Mouse (Mus musculus) MEL (cell line): Measurements from ENCODE around the gene Supt16. TPM values are rescaled to one million over a fixed set of nuclear protein-coding genes. Genes with fewer than 3 reads are reported as not detected.

Source experiments
- DNase-seq: peaks from one replicate; pipeline ENCODE4 v3.0.0; 2011; ENCODE audit warnings: low read depth, low spot score
- H3K27ac ChIP-seq: 2 replicates; pipeline ENCODE4 v1.5.1; 2012; ENCODE audit warnings: low read depth, mild to moderate bottlenecking, control low read depth, low read length, moderate library complexity; ENCODE audit not compliant: control insufficient read depth
- H3K27me3 ChIP-seq, 2 experiments: fragments of 150-350 bp in 1 of 2; sonication (generic) in 1 of 2; 2 replicates each; pipeline ENCODE4 v1.6.1; 2012; ENCODE audit warnings: low read length in 2 of 2, mild to moderate bottlenecking in 2 of 2, improper control_type of control experiment in 1 of 2, moderate library complexity in 1 of 2; ENCODE audit not compliant: insufficient read depth in 2 of 2, control insufficient read depth in 1 of 2
- H3K36me3 ChIP-seq, 2 experiments: 2 replicates each; pipeline ENCODE4 v1.6.1; 2012 to 2014; ENCODE audit warnings: low read length in 2 of 2, improper control_type of control experiment in 1 of 2, inconsistent platforms in 1 of 2, mild to moderate bottlenecking in 1 of 2; ENCODE audit not compliant: insufficient read depth in 2 of 2, control insufficient read depth in 1 of 2
- H3K4me1 ChIP-seq, 2 experiments: fragments of 150-350 bp in 1 of 2; sonication (generic) in 1 of 2; 2 replicates each; pipeline ENCODE4 v1.6.1; 2012; ENCODE audit warnings: low read length in 2 of 2, improper control_type of control experiment in 1 of 2, mild to moderate bottlenecking in 1 of 2; ENCODE audit not compliant: insufficient read depth in 2 of 2, control insufficient read depth in 1 of 2
- H3K4me3 ChIP-seq, 2 experiments: fragments of 150-350 bp in 1 of 2; sonication (generic) in 1 of 2; 2 replicates each; pipeline ENCODE4 v1.5.1; 2012; ENCODE audit warnings: low read depth in 2 of 2, low read length in 2 of 2, mild to moderate bottlenecking in 2 of 2, moderate library complexity in 2 of 2, control low read depth in 1 of 2, improper control_type of control experiment in 1 of 2; ENCODE audit not compliant: control insufficient read depth in 1 of 2, insufficient read depth in 1 of 2
- H3K79me2 ChIP-seq: 2 replicates; pipeline ENCODE4 v1.6.1; 2012; ENCODE audit warnings: mild to moderate bottlenecking, low read length, moderate library complexity; ENCODE audit not compliant: control insufficient read depth, poor library complexity, insufficient read depth
- H3K9ac ChIP-seq: 2 replicates; pipeline ENCODE4 v1.6.1; 2012; ENCODE audit warnings: low read depth, mild to moderate bottlenecking, control low read depth, low read length, moderate library complexity; ENCODE audit not compliant: control insufficient read depth, poor library complexity, severe bottlenecking
- H3K9me3 ChIP-seq: fragments of 150-350 bp; sonication (generic); replicated peaks from 2 replicates; pipeline ENCODE4 v1.6.1; 2012; ENCODE audit warnings: mild to moderate bottlenecking, low read length, improper control_type of control experiment, moderate library complexity; ENCODE audit not compliant: insufficient read depth
- BHLHE40 ChIP-seq: IDR thresholded peaks from 2 replicates; pipeline ENCODE4 v1.6.1; 2012; ENCODE audit warnings: low read depth, mild to moderate bottlenecking, inconsistent platforms, low read length, improper control_type of control experiment, borderline replicate concordance
- CHD1 ChIP-seq: IDR thresholded peaks from 2 replicates; pipeline ENCODE4 v1.6.1; 2012; ENCODE audit warnings: low read depth, mild to moderate bottlenecking, inconsistent platforms, low read length, improper control_type of control experiment
- CHD2 ChIP-seq: IDR thresholded peaks from 2 replicates; pipeline ENCODE4 v1.6.1; 2011; ENCODE audit warnings: low read length, improper control_type of control experiment
- CTCF ChIP-seq, 3 experiments: IDR thresholded peaks in 2 of 3; conservative IDR thresholded peaks in 1 of 3; 2 replicates each; pipeline ENCODE4 v1.5.1; 2011 to 2012; ENCODE audit warnings: low read length in 3 of 3, low read depth in 2 of 3, mild to moderate bottlenecking in 2 of 3, improper control_type of control experiment in 1 of 3, inconsistent platforms in 1 of 3, mixed read lengths in 1 of 3, moderate library complexity in 1 of 3; ENCODE audit not compliant: control insufficient read depth in 1 of 3, insufficient read depth in 1 of 3, poor library complexity in 1 of 3, severe bottlenecking in 1 of 3
- ELF1 ChIP-seq: IDR thresholded peaks from 2 replicates; pipeline ENCODE4 v1.6.1; 2014; ENCODE audit warnings: low read depth, mild to moderate bottlenecking, inconsistent platforms, low read length, improper control_type of control experiment, moderate library complexity
- EP300 ChIP-seq, 2 experiments: IDR thresholded peaks; 2 replicates each; pipeline ENCODE4 v1.6.1; 2011; ENCODE audit warnings: improper control_type of control experiment in 2 of 2, low read length in 2 of 2, low read depth in 1 of 2, mild to moderate bottlenecking in 1 of 2
- ETS1 ChIP-seq: IDR thresholded peaks from 2 replicates; pipeline ENCODE4 v1.6.1; 2012; ENCODE audit warnings: low read depth, mild to moderate bottlenecking, inconsistent platforms, low read length, improper control_type of control experiment, moderate library complexity
- GABPA ChIP-seq: IDR thresholded peaks from 2 replicates; pipeline ENCODE4 v1.6.1; 2012; ENCODE audit warnings: low read depth, mild to moderate bottlenecking, inconsistent platforms, low read length, improper control_type of control experiment, moderate library complexity
- GATA1 ChIP-seq: IDR thresholded peaks from 2 replicates; pipeline ENCODE4 v1.6.1; 2011; ENCODE audit warnings: low read depth, low read length, improper control_type of control experiment
- HCFC1 ChIP-seq: IDR thresholded peaks from 2 replicates; pipeline ENCODE4 v1.6.1; 2012; ENCODE audit warnings: low read depth, mild to moderate bottlenecking, inconsistent platforms, low read length, improper control_type of control experiment, moderate library complexity
- JUND ChIP-seq: IDR thresholded peaks from 2 replicates; pipeline ENCODE4 v1.6.1; 2011; ENCODE audit warnings: low read depth, mild to moderate bottlenecking, improper control_type of control experiment, low read length
- KAT2A ChIP-seq: conservative IDR thresholded peaks from 2 replicates; pipeline ENCODE4 v1.6.1; 2012; ENCODE audit warnings: low read depth, low read length, improper control_type of control experiment, inconsistent platforms
- MAFK ChIP-seq: IDR thresholded peaks from 2 replicates; pipeline ENCODE4 v1.6.1; 2011; ENCODE audit warnings: low read depth, mild to moderate bottlenecking, low read length, improper control_type of control experiment, borderline replicate concordance
- MAX ChIP-seq: IDR thresholded peaks from 2 replicates; pipeline ENCODE4 v1.6.1; 2011; ENCODE audit warnings: low read length, improper control_type of control experiment
- MAZ ChIP-seq: IDR thresholded peaks from 2 replicates; pipeline ENCODE4 v1.6.1; 2012; ENCODE audit warnings: low read depth, mild to moderate bottlenecking, inconsistent platforms, low read length, improper control_type of control experiment
- MEF2A ChIP-seq: IDR thresholded peaks from 2 replicates; pipeline ENCODE4 v1.6.1; 2014; ENCODE audit warnings: low read depth, mild to moderate bottlenecking, inconsistent platforms, low read length, improper control_type of control experiment; ENCODE audit not compliant: poor library complexity, insufficient replicate concordance, severe bottlenecking; ENCODE audit errors: extremely low read depth
- MXI1 ChIP-seq: IDR thresholded peaks from 2 replicates; pipeline ENCODE4 v1.6.1; 2011; ENCODE audit warnings: mild to moderate bottlenecking, low read depth, low read length, improper control_type of control experiment
- MYB ChIP-seq: IDR thresholded peaks from 2 replicates; pipeline ENCODE4 v1.6.1; 2011; ENCODE audit warnings: mild to moderate bottlenecking, low read depth, low read length, improper control_type of control experiment
- MYC ChIP-seq: IDR thresholded peaks from 2 replicates; pipeline ENCODE4 v1.6.1; 2011; ENCODE audit warnings: low read depth, mild to moderate bottlenecking, low read length, improper control_type of control experiment, moderate library complexity
- NELFE ChIP-seq: IDR thresholded peaks from 2 replicates; pipeline ENCODE4 v1.6.1; 2011; ENCODE audit warnings: low read depth, low read length, improper control_type of control experiment
- NRF1 ChIP-seq: IDR thresholded peaks from 2 replicates; pipeline ENCODE4 v1.6.1; 2014; ENCODE audit warnings: low read depth, mild to moderate bottlenecking, inconsistent platforms, low read length, improper control_type of control experiment, moderate library complexity; ENCODE audit not compliant: poor library complexity, insufficient read depth, severe bottlenecking
- POLR2A ChIP-seq, 2 experiments: IDR thresholded peaks; 2 replicates each; pipeline ENCODE4 v1.6.1; 2011 to 2012; ENCODE audit warnings: low read length in 2 of 2, mild to moderate bottlenecking in 2 of 2, control low read depth in 1 of 2, improper control_type of control experiment in 1 of 2, low read depth in 1 of 2, moderate library complexity in 1 of 2; ENCODE audit not compliant: control insufficient read depth in 1 of 2, insufficient read depth in 1 of 2, poor library complexity in 1 of 2
- POLR2AphosphoS2 ChIP-seq: IDR thresholded peaks from 2 replicates; pipeline ENCODE4 v1.6.1; 2011; ENCODE audit warnings: low read length, improper control_type of control experiment
- POLR2AphosphoS5 ChIP-seq: IDR thresholded peaks from 2 replicates; pipeline ENCODE4 v1.6.1; 2012; ENCODE audit warnings: low read depth, borderline replicate concordance, mild to moderate bottlenecking, inconsistent platforms, low read length, moderate library complexity, mixed read lengths
- RAD21 ChIP-seq: IDR thresholded peaks from 2 replicates; pipeline ENCODE4 v1.6.1; 2011; ENCODE audit warnings: mild to moderate bottlenecking, low read depth, low read length, improper control_type of control experiment
- RCOR1 ChIP-seq: IDR thresholded peaks from 2 replicates; pipeline ENCODE4 v1.6.1; 2012; ENCODE audit warnings: low read depth, mild to moderate bottlenecking, inconsistent platforms, low read length, improper control_type of control experiment
- SIN3A ChIP-seq: IDR thresholded peaks from 2 replicates; pipeline ENCODE4 v1.6.1; 2012; ENCODE audit warnings: low read length, improper control_type of control experiment, inconsistent platforms
- SMC3 ChIP-seq: IDR thresholded peaks from 2 replicates; pipeline ENCODE4 v1.6.1; 2011; ENCODE audit warnings: low read depth, low read length, improper control_type of control experiment
- TAL1 ChIP-seq: IDR thresholded peaks from 2 replicates; pipeline ENCODE4 v1.6.1; 2012; ENCODE audit warnings: mild to moderate bottlenecking, inconsistent platforms, low read length, moderate library complexity, mixed read lengths
- TBP ChIP-seq: IDR thresholded peaks from 2 replicates; pipeline ENCODE4 v1.8.0; 2011; ENCODE audit warnings: low read depth, low read length, improper control_type of control experiment
- TCF12 ChIP-seq: IDR thresholded peaks from 2 replicates; pipeline ENCODE4 v1.6.1; 2014; ENCODE audit warnings: low read depth, mild to moderate bottlenecking, inconsistent platforms, low read length, improper control_type of control experiment, moderate library complexity
- UBTF ChIP-seq: IDR thresholded peaks from 2 replicates; pipeline ENCODE4 v1.6.1; 2012; ENCODE audit warnings: low read depth, mild to moderate bottlenecking, inconsistent platforms, low read length, improper control_type of control experiment, moderate library complexity, borderline replicate concordance; ENCODE audit not compliant: insufficient read depth
- USF1 ChIP-seq: IDR thresholded peaks from 2 replicates; pipeline ENCODE4 v1.6.1; 2014; ENCODE audit warnings: low read depth, mild to moderate bottlenecking, inconsistent platforms, low read length, improper control_type of control experiment, moderate library complexity
- USF2 ChIP-seq, 2 experiments: IDR thresholded peaks; 2 replicates each; pipeline ENCODE4 v1.6.1; 2011 to 2012; ENCODE audit warnings: improper control_type of control experiment in 2 of 2, low read length in 2 of 2, borderline replicate concordance in 1 of 2, inconsistent platforms in 1 of 2, low read depth in 1 of 2, mild to moderate bottlenecking in 1 of 2; ENCODE audit not compliant: insufficient read depth in 1 of 2
- ZC3H11A ChIP-seq: IDR thresholded peaks from 2 replicates; pipeline ENCODE4 v1.6.1; 2012; ENCODE audit warnings: low read depth, mild to moderate bottlenecking, inconsistent platforms, low read length, improper control_type of control experiment
- ZMIZ1 ChIP-seq: IDR thresholded peaks from 2 replicates; pipeline ENCODE4 v1.6.1; 2012; ENCODE audit warnings: low read depth, mild to moderate bottlenecking, inconsistent platforms, low read length, improper control_type of control experiment, moderate library complexity
- ZNF384 ChIP-seq: IDR thresholded peaks from 2 replicates; pipeline ENCODE4 v1.6.1; 2012; ENCODE audit warnings: low read depth, mild to moderate bottlenecking, inconsistent platforms, low read length, improper control_type of control experiment
- polyA plus RNA-seq, 2 experiments: library from polyadenylated mRNA; stranded (reverse) in 1 of 2; unstranded in 1 of 2; fragments of >175 nt in 1 of 2; fragments of >200 nt in 1 of 2; gene quantifications; 2 replicates each; pipeline versions ENCODE4 v1.2.1 to v1.2.4; 2012; ENCODE audit warnings: low replicate concordance in 2 of 2, low read depth in 1 of 2; ENCODE audit not compliant: insufficient read length in 2 of 2, insufficient read depth in 1 of 2, missing spikeins in 1 of 2
- total RNA-seq: library from RNA; depleted of rRNA; stranded (reverse); fragments of 300-350 nt; gene quantifications from 2 replicates; pipeline ENCODE4 v1.2.3, GENCODE M21; 2012

The Supt16 gene
- total and polyA plus RNA-seq, 3 experiments = 87.1 to 145 (median 114) TPM

DNA sequence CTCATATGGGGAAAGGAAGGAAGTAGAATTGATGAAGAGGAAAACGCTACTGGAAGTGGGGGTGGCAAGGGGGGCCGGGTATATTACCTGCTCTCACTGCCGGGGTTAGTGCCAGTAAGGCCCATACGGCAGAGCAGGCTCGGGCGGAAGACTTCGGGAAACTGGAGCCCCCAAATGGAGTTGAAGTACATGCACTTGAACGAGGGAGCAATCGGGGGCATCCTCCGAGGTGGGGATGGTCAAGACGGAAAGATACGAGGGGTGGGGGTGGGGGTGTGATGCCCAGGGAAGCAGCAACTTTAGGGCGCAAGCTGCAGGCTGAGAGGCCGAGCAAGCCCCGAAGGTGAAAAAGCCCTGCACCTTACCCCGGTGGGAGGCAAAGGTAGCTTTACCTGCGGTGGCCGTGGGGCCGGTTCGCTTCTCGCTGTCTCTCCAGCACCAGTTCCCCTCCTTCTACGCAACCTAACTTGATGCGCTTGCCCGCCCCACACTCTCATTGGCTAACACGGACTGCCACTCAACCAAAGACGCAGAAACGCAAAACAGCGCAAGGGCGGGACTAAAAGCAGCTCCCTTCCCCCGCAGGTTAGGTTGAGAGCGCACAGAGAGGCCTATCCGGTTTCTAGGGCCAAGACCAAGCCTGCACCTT is 46.9 kb upstream of the Supt16 start:
- Histone ChIP-seq H3K9me3 (no peaks in the 10 kb centered on the region), H3K79me2 (peaks cover 58% of the 10 kb centered on the region), H3K27ac (peak overlapping the region; percentile 89), H3K9ac (peak overlapping the region; percentile 82), H3K27me3 (no peaks in the 10 kb centered on the region), H3K4me1 (peaks cover 2 to 12% of the 10 kb centered on the region in 2 experiments; a peak in 3 of 4 replicates), H3K36me3 (peaks cover 0 to 24% of the 10 kb centered on the region in 2 experiments; a peak in 3 of 4 replicates), H3K4me3 (peak overlapping the region; percentile 75 to 80)
- peak; percentile 99 for DNase-seq
- TF ChIP-seq MAFK (no peak), CHD1 (no peak), ZNF384 (no peak), CHD2 (peak; percentile 90), SIN3A (peak; percentile 62), JUND (no peak), RCOR1 (no peak), MAX (no peak), GATA1 (no peak), ZMIZ1 (no peak), EP300 (IDR thresholded peaks at IDR 0.05; ENCODE audit: low read depth in 1 of 2, low read length in 2 of 2) (no peak), RAD21 (no peak), SMC3 (no peak), POLR2A (IDR thresholded peaks at IDR 0.05; ENCODE audit: control insufficient read depth in 1 of 2, insufficient read depth in 1 of 2, low read depth in 1 of 2, low read length in 2 of 2, poor library complexity in 1 of 2) (peak in 1 of 2 experiments; percentile 79; a peak in 3 of 4 replicates), USF1 (no peak), MYB (no peak), BHLHE40 (no peak), MYC (no peak), POLR2AphosphoS2 (peak; percentile 92), ETS1 (no peak), TCF12 (0 out of 2 replicates have a peak, but pooled peaks have one; percentile 32), NELFE (peak; percentile 43; the same call in 1 of the 2 replicates), MAZ (no peak), CTCF (IDR thresholded peaks at IDR 0.05 in 2 of 3, conservative IDR thresholded peaks at IDR 0.05 in 1 of 3; ENCODE audit: control insufficient read depth in 1 of 3, insufficient read depth in 1 of 3, low read depth in 2 of 3, low read length in 3 of 3, poor library complexity in 1 of 3, severe bottlenecking in 1 of 3) (no peak), TAL1 (no peak), POLR2AphosphoS5 (no peak), ZC3H11A (no peak), MXI1 (peak; percentile 40), NRF1 (peak; percentile 60), MEF2A (no peak), ELF1 (peak; percentile 59), KAT2A (peak; percentile 72), USF2 (IDR thresholded peaks at IDR 0.05; ENCODE audit: borderline replicate concordance in 1 of 2, insufficient read depth in 1 of 2, low read depth in 1 of 2, low read length in 2 of 2) (no peak), HCFC1 (peak; percentile 89), UBTF (no peak), TBP (peak; percentile 29; the same call in 1 of the 2 replicates), GABPA (no peak)
